Mouse (Mus musculus): ENCODE measurements at regions not wholly inside any gene's neighbourhood (a gene's known extent, or its start where the extent isn't known, plus 50 kb on each side); places are given as distances from the start of the nearest gene placed in this dataset.

DNA sequence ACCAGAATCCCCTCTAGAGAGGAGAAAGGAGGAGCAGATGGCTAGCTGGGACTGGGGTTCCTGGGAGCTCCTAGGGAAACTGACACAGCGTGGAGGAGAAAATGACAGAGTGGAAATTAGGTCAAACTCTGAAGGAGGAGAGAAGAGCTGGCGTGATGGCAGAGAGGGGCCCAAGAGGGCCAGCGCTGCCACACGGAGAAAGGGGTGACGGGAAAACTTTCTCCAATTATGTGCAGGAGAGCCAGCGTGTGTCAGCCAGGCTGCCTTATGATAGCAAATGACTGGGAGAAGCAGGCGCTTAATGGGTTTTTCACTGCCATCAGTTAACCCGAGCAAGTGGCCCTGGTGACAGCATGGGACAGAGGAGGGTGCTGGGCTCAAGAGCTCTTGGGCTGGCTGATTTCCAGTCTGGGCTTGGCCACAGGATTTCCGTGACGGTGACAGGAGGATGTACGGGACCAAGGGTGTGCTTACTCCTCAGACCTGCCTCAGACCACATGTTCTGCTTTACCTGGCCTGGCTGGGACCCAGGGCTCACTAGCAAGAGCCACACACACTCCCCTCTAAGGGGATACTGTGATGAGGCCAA is 102.9 kb downstream of the Plxna1 start:
- no peak for DNase-seq

DNA sequence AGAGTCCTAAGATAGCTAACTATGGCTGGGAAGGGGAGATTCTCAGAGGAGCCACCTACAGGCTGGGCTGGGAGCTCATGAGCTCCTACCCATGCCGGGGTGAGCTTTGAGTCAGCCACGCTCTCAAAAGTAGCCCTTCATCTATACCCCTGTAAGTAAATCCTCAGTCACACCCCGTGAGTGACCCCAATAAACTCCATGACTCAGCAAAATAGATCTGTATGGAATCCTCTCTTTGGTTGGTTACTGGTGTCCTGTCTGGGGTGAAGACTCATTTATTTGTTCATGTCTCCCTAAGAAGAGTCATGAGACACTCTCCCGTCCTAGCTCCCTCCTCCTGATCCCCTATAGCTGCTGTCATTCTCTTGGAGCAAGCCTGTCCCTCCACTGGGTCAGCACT is 99.5 kb downstream of the Plxna1 start:
- no peak for DNase-seq

DNA sequence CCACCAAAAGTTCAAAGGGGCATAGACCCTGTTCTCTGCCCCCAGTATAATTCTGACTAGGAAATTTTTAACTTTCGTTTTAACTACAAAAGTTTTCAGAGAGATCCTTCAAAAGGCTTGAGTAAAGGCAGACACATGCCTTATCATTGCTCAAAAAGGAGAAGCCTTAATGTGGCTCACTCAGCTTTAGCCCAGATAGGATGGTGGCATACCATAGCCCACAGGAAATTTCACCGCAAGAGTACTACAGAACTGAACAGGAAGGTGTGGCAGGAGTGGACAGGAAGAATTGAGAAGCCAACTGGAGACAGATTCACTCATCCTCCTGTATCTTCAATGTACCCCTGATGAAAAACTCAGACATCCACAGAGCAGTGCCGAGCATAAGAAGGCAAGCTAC is 97.1 kb downstream of the Plxna1 start:
- no peak for DNase-seq
